Mouse (Mus musculus): ENCODE data around the gene Alg6. TPM values are rescaled to one million over a fixed set of nuclear protein-coding genes. Genes with fewer than 3 reads are reported as not detected.

Gene Alg6
- 10.2 and 10.4 TPM in 2 replicates for polyA plus RNA-seq (2015; fragmentation: Nextera tagmentation; extraction: Ambion mirVana)

DNA sequence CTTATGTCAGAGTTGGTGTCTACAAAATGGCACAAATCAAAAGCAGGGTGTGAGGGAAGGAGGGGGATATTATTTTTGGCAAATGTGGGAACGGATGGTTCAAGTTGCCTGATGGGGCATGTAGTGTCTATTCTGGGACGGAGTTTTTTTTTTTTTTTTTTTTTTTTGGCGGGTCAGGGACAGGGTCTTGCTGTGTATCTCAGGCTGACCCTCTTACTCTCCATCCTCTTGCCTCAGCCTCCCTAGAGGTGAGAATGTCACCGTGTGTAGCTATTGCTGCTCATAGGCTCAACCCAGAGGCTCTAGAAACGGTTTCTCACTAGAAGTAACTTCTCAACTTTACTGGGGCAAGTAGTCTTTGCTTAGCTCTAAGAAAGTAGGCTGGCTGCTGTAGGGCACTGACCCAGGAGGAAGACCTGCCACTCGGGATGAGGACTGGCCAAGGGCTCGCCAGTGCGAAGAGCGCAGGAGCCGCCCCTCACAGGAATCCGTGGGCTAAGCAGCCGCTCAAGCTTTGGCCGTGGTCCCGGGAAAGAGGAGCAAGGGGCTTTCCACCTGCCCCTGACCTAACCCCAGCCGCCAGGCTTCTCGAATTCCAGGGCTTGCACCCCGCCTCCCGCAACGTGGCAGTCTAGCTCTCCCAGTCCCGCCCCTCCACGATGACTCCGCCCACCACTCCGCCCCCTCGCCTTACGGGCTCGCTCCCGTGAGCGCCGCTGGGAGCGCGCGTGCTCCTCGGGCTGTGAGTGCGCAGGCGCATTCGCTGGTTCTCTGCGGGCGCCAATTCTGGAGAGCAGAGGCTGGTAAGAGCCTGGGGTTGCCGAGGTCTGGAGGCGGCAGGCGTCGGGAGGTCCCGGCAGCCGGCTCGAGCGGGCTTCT, at the start of gene Alg6:
Gene Alg6, plus strand, starts transcription at position 761 of the 879 bp plus-strand sequence.
- peak; percentile 96 for ATAC-seq
- H3K27ac ChIP-seq: peak within 1 kb of the TSS; percentile 15; the same call in 1 of the 2 replicates
- H3K9me3 ChIP-seq: no peaks in the 10 kb centered on the region
- whole genome bisulfite sequencing: 3% methylated on average over 45 of the region's 46 CpGs
- H3K36me3 ChIP-seq: no peaks in the 10 kb centered on the region
- peak within 1 kb of the TSS; percentile 71 for H3K4me2 ChIP-seq (replicated peaks)
- H3K9ac ChIP-seq (replicated peaks): peak within 1 kb of the TSS; percentile 82
- H3K4me1 ChIP-seq (replicated peaks): peaks cover 7% of the 10 kb centered on the region; the same call in 1 of the 2 replicates
- 0 out of 2 replicates have a peak, but pooled peaks cover 5% of the 10 kb centered on the region for H3K27me3 ChIP-seq
- peak within 1 kb of the TSS; percentile 65 for H3K4me3 ChIP-seq (replicated peaks)

DNA sequence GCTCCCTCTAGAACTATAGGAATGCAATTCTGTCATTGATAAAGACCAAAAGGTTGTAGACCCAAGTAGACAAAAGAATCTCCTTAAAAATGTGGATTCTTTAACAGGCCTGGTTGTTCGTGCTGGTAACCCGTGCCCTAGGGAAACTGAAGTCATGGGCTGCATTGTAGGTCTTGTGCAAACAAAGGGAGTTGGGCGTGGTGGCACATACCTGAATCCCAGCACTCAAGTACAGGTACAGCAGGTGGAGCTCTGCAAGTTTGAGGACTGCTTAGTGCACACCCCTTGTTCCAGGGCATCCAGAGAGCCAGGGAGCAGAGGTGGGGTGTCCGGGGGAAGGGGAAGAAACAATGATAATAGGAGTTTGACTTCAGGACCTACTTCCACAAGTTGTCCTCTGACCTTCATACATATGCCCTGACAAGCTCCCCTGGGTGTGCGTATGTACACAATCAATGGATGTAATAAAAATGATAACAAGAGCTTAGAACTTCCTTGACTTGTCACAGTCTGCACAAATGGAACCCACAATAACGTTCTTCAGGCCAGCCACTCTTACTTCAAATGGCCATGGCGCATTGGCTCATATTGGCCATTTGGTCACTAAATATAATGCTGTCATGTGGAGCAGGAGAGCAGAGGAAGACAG, 45.1 kb upstream of the Alg6 start:
- Histone ChIP-seq H3K9ac (replicated peaks) (no peak overlapping the region), H3K4me1 (replicated peaks) (no peaks in the 10 kb centered on the region), H3K27ac (no peak overlapping the region), H3K36me3 (no peaks in the 10 kb centered on the region), H3K9me3 (no peaks in the 10 kb centered on the region), H3K4me2 (replicated peaks) (no peak overlapping the region), H3K27me3 (peaks cover 12% of the 10 kb centered on the region), H3K4me3 (replicated peaks) (no peak overlapping the region)
- WGBS: 90% methylated on average over 7 of the region's 7 CpGs
- ATAC-seq: no peak

DNA sequence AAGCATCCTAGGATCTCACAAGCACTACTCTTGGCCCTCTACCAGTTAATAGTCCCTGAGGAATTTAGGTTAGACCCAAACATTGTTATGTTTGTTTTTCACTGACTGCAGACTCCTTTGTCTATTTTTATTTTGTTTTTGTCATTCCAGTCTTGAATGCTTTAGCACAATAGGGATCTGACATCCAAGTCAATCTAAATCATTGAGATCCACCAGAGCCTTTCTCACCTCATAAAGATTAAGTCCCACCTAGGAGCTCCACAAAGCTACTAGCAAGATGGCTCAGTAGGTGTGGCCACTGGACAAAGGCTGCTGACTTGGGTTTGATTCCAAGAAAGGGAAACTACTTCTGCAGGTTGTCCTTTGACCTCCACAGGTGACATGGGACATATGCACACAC, 40.3 kb upstream of the Alg6 start:
- ATAC-seq: no peak
- no peak overlapping the region for H3K4me2 ChIP-seq (replicated peaks)
- H3K27ac ChIP-seq: no peak overlapping the region
- H3K27me3 ChIP-seq: peaks cover 2% of the 10 kb centered on the region; the same call in 1 of the 2 replicates
- no peak overlapping the region for H3K9ac ChIP-seq (replicated peaks)
- H3K4me3 ChIP-seq (replicated peaks): no peak overlapping the region
- no peaks in the 10 kb centered on the region for H3K36me3 ChIP-seq
- H3K9me3 ChIP-seq: no peaks in the 10 kb centered on the region
- no peaks in the 10 kb centered on the region for H3K4me1 ChIP-seq (replicated peaks)

DNA sequence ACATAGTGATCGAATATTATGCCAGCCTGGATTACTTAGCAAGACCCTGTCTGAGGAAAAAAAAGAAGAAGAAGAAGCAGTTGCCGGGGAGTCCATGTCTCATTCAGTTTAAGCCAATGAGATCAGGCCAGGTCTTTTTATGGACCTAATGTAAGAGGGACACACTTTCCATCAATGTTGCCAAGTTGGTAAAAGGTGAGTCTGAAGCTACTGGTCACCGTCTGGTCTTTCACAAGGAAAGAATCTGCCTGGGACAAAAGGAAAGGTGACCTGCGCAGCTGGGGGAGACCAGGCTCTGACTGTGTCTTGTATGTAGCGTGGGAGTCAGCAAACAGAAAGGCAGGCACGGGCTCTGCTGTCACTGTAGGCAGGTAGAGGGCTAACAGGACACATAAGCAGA, 31.5 kb upstream of the Alg6 start:
- ATAC-seq: no peak
- 91% methylated on average over 6 of the region's 6 CpGs for WGBS
- no peaks in the 10 kb centered on the region for H3K36me3 ChIP-seq
- no peaks in the 10 kb centered on the region for H3K9me3 ChIP-seq
- H3K27me3 ChIP-seq: 0 out of 2 replicates have a peak, but pooled peaks cover 3% of the 10 kb centered on the region
- H3K4me3 ChIP-seq (replicated peaks): no peak overlapping the region
- no peaks in the 10 kb centered on the region for H3K4me1 ChIP-seq (replicated peaks)
- no peak overlapping the region for H3K4me2 ChIP-seq (replicated peaks)
- no peak overlapping the region for H3K27ac ChIP-seq
- H3K9ac ChIP-seq (replicated peaks): no peak overlapping the region

DNA sequence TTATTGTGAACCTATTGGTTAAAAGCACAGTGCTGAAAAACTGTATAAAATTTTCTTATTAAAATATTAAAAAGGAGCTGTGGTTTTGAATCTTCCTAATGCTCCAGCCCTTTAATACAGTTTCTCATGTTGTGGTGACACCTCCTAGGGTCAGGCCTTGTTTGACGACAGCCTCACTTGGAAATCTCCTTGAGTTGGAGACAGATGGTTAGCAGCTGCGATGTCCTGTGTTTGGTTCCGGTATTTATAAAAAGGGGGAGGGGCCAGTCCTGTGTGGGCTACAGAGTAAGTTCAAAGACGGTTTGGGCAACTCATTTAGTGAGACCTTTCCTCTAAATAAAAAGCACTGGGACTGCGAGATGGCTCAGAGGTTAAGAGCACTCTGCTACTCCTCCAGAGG, 29.2 kb upstream of the Alg6 start:
- Histone ChIP-seq H3K27me3 (0 out of 2 replicates have a peak, but pooled peaks cover 3% of the 10 kb centered on the region), H3K9ac (replicated peaks) (no peak overlapping the region)
- 60% methylated on average over 5 of the region's 5 CpGs for WGBS

DNA sequence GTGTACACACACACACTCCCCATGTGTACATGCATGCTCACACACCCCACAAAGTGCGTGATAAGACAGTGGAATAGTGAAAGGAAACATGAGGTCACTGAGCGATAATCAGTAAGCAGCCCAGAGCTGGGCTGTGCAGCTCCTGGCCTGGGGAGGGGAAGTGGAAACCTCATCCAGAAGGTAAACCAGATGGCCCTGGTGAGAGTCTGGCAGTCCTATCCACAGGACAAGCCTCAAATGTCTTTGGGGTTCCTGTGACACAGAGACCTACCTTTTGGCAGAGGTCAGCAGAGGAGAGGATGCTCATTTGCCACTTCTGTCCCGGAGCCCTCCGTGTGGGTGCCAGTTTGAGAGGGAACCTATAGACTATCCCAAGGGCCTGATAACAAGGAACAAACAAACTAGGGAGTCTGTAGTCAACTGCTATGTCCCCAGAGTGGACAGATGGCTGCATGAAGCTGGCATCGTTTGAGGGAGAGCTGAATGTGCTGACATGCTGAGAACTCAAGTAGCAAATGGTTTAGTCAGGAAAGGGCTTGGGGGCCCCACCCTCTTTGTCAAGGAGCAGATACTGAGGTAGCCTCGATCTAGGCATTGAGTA, 2.8 kb upstream of the Alg6 start:
- H3K4me1 ChIP-seq (replicated peaks): peaks cover 7% of the 10 kb centered on the region; the same call in 1 of the 2 replicates
- H3K27me3 ChIP-seq: 0 out of 2 replicates have a peak, but pooled peaks cover 5% of the 10 kb centered on the region
- 90% methylated on average over 6 of the region's 6 CpGs for WGBS
- H3K9ac ChIP-seq (replicated peaks): no peak overlapping the region
- no peaks in the 10 kb centered on the region for H3K9me3 ChIP-seq
- no peak overlapping the region for H3K27ac ChIP-seq
- no peaks in the 10 kb centered on the region for H3K36me3 ChIP-seq
- ATAC-seq: no peak
- H3K4me2 ChIP-seq (replicated peaks): no peak overlapping the region
- H3K4me3 ChIP-seq (replicated peaks): no peak overlapping the region

More for the DNA sequence above, 29.2 kb upstream of the Alg6 start:
- Histone ChIP-seq H3K9me3 (no peaks in the 10 kb centered on the region), H3K4me1 (replicated peaks) (no peaks in the 10 kb centered on the region), H3K36me3 (no peaks in the 10 kb centered on the region), H3K4me2 (replicated peaks) (no peak overlapping the region), H3K27ac (no peak overlapping the region), H3K4me3 (replicated peaks) (no peak overlapping the region)
- no peak for ATAC-seq

DNA sequence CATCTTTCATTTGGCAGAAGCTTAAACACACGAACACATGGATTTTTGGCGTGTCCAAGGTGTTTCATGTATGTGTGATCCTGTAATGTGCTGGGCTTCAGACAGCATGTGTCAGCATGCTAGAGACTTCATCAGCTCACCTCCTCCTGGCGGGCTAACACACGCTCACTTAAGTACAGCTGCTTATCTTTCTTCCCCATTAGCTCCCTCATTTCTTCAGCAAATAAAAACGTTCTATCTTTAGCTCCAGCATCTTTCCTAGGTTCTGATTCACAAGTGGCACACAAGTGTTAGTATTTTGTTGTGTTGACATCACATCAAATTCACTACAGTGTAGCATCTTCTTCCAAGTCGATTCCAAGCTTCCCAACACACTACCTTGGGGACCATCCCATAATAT, 1.5 kb upstream of the Alg6 start:
- Histone ChIP-seq H3K4me1 (replicated peaks) (peaks cover 7% of the 10 kb centered on the region; the same call in 1 of the 2 replicates), H3K27me3 (0 out of 2 replicates have a peak, but pooled peaks cover 5% of the 10 kb centered on the region), H3K9ac (replicated peaks) (no peak overlapping the region), H3K9me3 (no peaks in the 10 kb centered on the region), H3K4me2 (replicated peaks) (no peak overlapping the region), H3K27ac (no peak overlapping the region), H3K4me3 (replicated peaks) (no peak overlapping the region), H3K36me3 (no peaks in the 10 kb centered on the region)
- 89% methylated on average over 6 of the region's 6 CpGs for WGBS
- ATAC-seq: no peak

DNA sequence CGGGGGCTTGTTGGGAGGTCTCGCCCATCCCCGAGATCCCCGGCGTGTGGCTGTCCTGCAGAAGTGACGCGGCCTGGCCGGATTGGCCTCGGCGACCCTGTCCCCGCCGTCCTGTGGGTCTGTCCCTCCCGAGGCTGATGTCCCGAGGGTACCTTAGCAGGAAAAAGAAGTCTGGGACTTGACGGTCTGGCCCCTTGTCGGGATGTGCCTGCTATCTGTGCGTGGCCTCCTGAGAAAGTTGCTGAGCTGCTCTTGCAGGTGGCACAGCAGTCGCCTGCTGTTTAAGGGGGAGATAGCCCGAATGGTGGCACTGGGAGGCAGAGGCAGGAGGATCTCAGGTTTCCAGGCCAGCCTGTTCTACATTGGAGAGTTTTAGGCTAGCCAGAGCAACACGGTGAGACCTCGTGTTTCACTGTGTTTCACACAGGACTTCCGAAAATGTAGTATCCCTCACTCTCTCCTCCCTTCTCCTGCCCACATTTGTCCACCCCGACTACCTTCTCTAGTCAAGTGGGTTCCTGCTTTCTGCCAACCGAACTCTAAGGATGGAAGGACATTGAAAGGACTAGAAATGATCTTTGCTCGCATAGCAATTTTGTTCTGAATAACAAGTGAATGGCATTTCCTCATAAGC, 436 bp downstream of the Alg6 start:
- no peaks in the 10 kb centered on the region for H3K9me3 ChIP-seq
- H3K4me3 ChIP-seq (replicated peaks): peak overlapping the region; percentile 65
- H3K4me2 ChIP-seq (replicated peaks): peak overlapping the region; percentile 71
- ATAC-seq: no peak; the same call in 1 of the 2 replicates
- H3K4me1 ChIP-seq (replicated peaks): peaks cover 7% of the 10 kb centered on the region; the same call in 1 of the 2 replicates
- WGBS: 29% methylated on average over 25 of the region's 25 CpGs
- peak overlapping the region; percentile 82 for H3K9ac ChIP-seq (replicated peaks)
- no peaks in the 10 kb centered on the region for H3K36me3 ChIP-seq
- H3K27me3 ChIP-seq: 0 out of 2 replicates have a peak, but pooled peaks cover 5% of the 10 kb centered on the region
- H3K27ac ChIP-seq: peak overlapping the region; percentile 15; the same call in 1 of the 2 replicates

DNA sequence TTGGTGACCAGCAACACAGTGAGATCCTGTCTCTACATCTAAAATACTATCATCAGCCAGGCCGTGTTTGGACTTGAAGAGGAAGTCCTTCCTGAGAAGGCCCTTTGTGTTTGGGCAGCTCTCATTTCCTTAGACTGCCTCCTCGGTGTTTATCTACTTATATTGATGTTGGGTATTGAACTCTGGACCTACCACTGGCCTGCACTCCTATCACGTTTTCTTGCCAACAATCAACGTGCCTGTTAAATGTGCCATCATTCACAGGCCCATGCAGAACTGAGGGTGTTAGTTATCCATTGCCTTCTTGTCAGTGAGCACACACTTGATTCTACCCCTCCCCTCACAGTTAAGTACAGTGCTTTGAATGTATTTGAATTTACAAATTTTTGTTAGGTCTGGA, 2.4 kb downstream of the Alg6 start:
- H3K9ac ChIP-seq (replicated peaks): no peak overlapping the region
- no peak for ATAC-seq
- H3K27me3 ChIP-seq: 0 out of 2 replicates have a peak, but pooled peaks cover 5% of the 10 kb centered on the region
- no peak overlapping the region for H3K4me2 ChIP-seq (replicated peaks)
- H3K36me3 ChIP-seq: no peaks in the 10 kb centered on the region; the same call in 1 of the 2 replicates
- WGBS: 92% methylated on average over 4 of the region's 4 CpGs
- H3K4me3 ChIP-seq (replicated peaks): no peak overlapping the region
- peaks cover 7% of the 10 kb centered on the region; the same call in 1 of the 2 replicates for H3K4me1 ChIP-seq (replicated peaks)
- H3K9me3 ChIP-seq: no peaks in the 10 kb centered on the region
- H3K27ac ChIP-seq: no peak overlapping the region

DNA sequence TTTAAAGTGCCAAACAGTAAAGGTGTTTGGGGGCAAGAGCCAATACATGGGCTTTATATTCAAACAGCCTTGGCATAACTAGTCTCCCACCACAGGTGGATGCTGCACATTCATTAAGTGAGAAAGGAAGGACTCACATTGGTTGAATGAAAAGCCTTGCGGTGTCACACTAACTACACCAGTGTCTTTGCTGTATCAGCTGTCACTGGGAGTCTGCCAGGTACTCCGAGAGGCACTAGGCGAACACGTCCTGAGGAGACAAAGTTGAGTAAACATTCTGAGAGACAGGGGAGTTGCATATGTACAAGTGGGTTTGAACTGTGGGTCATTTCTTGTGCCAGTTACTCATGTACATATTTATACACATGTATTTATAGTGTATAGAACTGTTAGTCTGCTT, 8.9 kb downstream of the Alg6 start:
- Histone ChIP-seq H3K9ac (replicated peaks) (no peak overlapping the region), H3K27me3 (no peaks in the 10 kb centered on the region), H3K9me3 (no peaks in the 10 kb centered on the region), H3K4me2 (replicated peaks) (no peak overlapping the region), H3K4me1 (replicated peaks) (no peaks in the 10 kb centered on the region), H3K4me3 (replicated peaks) (no peak overlapping the region), H3K36me3 (peaks cover 19% of the 10 kb centered on the region), H3K27ac (no peak overlapping the region)
- 96% methylated on average over 4 of the region's 4 CpGs for WGBS
- ATAC-seq: no peak

DNA sequence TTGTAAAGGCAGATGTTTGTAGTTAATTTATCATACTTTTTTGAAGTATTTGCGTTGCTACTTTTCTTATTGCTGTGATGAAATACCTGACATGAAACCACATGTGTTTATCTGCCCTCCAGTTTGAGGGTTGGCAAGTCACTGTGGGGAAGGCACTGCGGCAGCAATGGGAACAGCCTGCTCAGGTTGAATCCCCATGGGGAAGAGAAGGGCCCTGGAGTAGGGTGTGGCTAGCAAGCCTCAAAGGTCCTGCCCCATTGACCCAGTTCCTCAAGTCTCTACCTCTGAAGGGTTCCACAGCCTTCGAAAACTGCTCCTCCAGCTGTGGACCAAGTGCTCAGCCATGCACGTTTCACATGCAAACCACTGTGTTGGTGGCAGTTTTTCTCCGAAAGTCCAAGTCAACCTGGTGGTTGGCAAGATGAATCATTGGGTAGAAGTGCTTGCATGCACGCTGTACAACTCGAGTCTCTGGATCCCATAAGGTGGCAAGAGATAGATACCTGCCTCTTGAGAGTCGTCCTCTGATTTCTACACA, 10.5 kb downstream of the Alg6 start:
- Histone ChIP-seq H3K36me3 (peaks cover 36% of the 10 kb centered on the region), H3K4me3 (replicated peaks) (no peak overlapping the region), H3K27ac (no peak overlapping the region), H3K9ac (replicated peaks) (no peak overlapping the region), H3K27me3 (no peaks in the 10 kb centered on the region), H3K4me2 (replicated peaks) (no peak overlapping the region), H3K9me3 (peaks cover 7% of the 10 kb centered on the region; the same call in 1 of the 2 replicates), H3K4me1 (replicated peaks) (no peaks in the 10 kb centered on the region)
- 93% methylated on average over 8 of the region's 8 CpGs for WGBS
- ATAC-seq: no peak

Data from midbrain, embryonic 13.5 days (tissue).